Mouse (Mus musculus): Measurements from ENCODE around the gene Stk16.

- TF ChIP-seq EP300 (IDR thresholded peaks at IDR 0.05) = no peak
- TF ChIP-seq CTCF (IDR thresholded peaks at IDR 0.05) = no peak
Measured at GRCm38 (mm10) chr1:75243411-75243810, 32.8 kb downstream of the Stk16 start.

All from lung, postnatal 0 days (tissue).